Mouse (Mus musculus): ENCODE measurements at regions not wholly inside any gene's neighbourhood (a gene's known extent, or its start where the extent isn't known, plus 50 kb on each side); places are given as distances from the start of the nearest gene placed in this dataset.
A peak's percentile ranks its signal among the peaks of the same experiment; 100 is the strongest.

DNA sequence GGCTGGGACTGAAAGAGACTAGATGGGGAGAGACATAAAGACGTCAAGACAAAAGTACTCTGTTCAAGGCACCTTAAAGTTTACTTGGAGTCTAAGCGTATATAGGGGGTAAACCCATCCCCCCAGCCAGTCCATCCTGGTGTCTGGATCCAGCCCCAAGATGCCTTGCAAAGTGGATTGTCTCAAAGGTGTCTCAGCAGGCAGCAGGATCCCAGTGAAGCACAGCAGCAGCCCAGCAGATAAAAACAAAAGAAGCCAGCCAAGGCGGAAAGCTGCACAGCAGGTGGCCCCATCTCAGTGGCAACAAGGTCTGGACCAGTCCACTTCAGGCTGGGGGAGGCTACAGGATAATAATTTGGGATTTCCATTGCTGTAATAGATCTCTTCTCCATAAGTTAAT lies 72.0 kb upstream of the Col5a2 start:
- DNase-seq (ENCODE audit: low spot score): no peak

DNA sequence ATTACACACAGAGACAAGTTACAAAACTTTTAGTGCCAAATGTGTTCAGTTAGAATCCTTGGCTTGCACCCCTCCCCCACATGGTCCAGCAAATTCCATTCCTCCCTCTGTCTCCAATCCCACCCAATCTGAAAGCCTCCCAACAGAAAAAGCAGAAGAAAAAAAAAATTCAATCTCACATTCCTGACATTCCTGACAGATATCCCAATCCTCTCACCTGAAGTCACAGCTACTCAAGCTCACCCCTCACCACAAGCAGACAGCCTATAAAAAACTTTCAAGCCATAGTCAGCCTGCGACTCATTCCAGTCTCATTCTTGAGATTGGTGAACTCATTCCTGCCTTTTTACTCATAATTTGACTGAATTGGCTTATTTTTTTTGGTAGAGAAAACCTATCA lies 77.4 kb upstream of the Col5a2 start:
- DNase-seq (ENCODE audit: low spot score): no peak

DNA sequence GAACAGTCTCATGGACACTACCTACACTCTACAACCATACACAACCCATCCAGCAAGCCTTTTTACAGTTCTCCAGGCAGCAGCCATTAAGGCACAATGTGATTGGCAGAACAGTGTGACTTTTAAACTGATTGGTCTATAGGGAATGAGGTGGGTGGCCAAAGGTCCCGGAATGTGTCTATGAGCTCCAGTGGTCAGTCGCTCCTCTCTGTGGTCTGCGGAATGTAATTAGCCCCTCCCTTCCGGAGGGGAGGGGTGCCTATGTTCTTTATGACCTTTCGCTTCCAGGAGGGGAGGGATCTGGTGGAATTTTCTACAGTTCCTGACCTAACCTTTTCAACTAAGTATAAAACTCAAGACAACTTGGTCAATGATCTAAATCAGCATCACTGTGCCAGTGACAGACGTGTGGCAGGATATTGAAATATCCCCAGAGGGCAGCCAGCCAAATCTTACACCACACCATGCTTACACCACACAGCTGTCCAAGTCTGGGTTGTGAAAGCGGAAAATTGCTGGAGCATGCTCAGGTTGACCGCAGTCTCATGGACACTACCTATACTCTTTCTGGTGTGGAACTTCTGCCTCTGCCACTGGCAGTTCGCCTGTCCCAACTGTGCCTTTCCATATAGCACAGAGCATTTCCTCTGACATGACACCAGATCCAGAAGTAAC lies 84.4 kb upstream of the Col5a2 start:
- DNase-seq (ENCODE audit: low spot score): no peak

DNA sequence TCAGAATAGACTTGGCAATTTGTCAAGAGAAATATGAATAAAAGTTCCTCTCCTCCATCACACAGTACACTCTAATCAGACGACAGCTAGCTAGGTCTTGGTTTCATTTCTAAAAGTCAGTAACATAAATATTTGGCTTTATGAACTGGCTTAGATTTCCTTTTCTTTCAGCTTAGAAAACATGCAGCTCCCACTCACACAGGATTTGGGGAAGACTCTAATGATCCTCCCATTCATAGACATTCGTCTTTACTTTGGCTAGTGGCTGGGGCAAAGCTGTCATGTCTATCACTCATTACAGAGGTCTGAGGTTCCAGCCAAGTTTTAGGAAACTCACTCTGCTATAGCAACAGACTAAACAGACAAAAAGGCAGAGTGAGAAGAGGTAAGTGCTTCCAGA lies 94.2 kb upstream of the Col5a2 start:
- DNase-seq (ENCODE audit: low spot score): no peak

DNA sequence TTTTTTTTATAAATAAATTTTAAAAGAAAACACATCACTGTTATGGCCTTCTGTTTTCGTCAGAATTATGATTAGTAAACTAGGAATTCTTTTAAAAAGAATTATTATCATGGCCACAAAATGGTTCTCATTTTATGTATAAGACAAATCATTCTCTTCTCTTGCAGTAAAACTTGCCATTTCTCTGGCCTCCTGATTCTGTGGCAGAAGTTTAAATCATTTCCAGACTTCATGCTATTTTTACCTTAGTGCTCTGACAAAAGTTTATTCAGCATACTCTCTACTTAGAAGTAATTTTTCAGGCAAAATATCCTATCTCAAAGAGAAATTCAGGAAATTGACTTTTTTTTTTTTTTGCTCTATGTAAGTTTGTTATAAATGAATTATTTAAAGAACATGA lies 96.3 kb upstream of the Col5a2 start:
- DNase-seq (ENCODE audit: low spot score): no peak

DNA sequence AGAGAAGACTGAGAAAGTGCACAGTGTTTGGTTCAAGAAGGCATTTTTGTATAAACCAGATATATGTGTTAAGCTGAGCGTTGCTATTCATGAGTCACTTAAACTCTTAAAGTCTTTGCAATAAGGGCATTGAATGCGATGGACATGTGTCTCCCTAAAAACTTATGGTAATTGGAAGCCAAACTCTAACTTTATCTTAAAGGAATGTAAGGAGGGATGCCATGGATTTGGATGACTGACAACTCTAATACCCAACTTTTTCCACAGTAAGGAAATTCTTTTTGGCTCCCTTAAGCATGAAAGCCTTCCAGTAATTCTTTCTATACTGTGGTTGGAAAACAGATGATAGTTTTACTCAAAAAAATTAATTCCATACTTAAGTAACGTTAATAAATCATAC lies 96.9 kb upstream of the Col5a2 start:
- DNase-seq (ENCODE audit: low spot score): no peak

DNA sequence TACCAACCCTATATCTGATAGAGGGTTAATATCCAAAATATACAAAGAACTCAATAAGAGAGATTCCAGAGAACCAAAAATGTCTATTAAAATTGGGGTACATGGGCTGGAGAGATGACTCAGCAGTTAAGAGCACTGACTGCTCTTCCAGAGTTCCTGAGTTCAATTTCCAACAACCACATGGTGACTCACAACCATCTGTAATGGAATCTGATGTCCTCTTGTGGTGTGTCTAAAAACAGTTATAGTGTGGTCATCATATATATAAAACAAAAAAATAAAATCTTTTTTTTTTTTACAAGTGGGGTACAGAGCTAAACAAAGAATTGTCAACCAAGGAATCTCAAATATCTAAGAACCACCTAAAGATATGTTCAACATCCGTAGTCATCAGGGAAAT lies 102.5 kb upstream of the Col5a2 start:
- no peak for DNase-seq (ENCODE audit: low spot score)

DNA sequence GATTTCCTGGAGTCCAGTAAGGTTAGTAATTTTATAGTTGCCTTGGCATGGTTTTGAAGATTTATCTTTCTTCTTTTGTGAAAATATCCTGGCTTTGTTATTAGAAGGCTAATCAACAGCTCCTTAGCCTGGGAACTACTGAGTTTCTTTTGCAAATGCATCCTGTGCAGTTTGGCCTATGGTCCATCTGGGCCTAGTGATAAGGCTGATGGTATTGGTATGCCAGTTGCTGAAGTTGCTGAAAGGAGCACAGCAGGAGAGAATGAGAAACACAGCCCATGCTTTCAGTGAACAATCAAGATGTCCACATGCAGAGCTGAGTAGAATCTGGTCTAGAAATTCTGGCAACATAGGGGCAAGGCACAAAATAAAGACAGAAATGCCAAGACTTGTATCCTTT lies 105.2 kb upstream of the Col5a2 start:
- DNase-seq (ENCODE audit: low spot score): no peak

DNA sequence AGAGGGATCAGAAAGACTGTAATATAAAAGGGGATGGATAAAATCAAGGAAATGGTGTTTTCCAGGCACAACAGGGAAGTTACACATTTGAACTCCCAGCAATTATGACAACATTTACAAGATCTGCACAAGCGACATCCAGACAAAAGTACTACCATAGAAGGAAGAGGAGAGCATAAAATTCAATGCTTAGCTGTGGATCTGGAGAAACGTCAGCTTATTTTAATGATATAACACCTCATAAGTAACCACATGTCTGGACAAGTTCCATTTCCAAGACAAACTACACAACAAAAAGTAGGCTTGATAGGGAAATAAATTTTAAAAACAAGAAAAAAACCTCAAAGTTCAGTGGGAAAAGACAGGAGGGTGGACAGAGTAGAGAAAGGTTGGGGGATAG lies 115.9 kb upstream of the Col5a2 start:
- DNase-seq (ENCODE audit: low spot score): no peak

DNA sequence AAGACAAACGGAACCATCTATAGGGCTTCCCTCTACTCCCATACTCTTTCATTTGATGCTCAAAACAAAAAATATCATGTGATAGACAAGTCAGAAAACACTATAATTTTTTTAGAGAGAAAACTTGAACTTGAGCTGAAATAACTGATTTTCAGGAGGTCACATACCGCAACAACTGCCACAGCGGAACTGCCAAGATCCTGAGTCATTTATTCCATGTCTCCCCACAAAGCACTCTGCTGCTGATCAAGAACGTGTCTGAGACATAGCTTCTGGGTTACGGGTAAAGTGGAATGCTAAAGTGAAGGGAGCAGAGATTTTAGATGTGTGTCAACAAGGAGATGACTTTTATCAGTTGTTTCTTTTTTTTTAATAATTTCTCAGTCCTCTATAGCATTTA lies 122.8 kb upstream of the Col5a2 start:
- DNase-seq (ENCODE audit: low spot score): no peak

DNA sequence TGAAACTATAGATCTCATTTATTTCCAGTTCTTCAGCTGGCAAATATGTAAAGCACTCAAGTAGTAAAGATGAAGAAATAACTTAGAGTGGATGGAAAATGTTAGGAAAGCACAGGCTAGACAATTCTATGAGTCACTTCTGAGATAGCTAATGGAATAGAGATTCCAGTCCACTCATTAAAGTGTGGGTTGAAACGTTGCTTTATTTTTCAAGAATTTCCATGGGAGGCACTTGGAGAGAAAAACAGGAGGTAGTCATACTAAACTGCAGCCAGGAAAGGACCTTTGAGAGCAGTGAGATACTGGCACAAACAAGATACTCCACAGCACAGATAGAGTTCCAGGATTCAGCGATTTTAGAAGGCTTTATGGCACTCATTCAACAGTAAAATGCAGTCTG lies 123.7 kb upstream of the Col5a2 start:
- DNase-seq (ENCODE audit: low spot score): no peak

DNA sequence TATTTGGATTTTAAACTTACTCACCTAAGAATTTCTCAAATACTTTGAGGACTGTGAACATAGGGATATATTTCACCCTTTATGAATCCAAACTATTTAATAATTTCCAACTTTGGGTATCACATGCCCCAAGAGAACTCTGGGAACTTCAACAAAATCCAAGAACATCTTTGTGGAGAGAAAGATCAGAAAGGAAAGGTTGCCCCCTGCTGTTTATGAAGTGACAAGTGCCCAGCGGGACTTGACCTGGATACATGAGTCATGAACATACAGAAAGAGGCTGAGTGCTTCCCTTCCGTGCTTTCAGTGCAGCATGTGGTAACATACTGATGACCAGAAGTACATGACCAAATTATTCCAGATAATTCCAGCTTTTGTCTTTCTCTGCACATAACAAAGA lies 124.8 kb upstream of the Col5a2 start:
- DNase-seq (ENCODE audit: low spot score): peak; percentile 47

DNA sequence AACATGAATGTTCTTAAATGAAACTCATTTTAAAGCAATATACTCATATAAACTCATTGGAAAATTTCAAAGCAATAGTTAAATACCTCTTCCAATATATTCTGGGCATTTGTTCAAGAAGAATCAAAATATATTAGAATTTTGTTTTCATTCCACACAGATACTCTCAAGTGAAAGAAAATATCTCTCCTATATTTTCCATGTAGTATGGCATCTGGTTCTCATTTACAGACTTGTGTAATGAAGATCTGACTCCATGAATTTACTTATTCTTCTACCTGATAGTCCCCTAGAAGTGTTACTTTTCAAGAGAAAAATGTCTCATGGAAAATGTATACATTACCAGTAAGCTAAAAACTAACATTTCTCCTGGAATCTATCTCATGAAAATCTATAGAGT lies 144.2 kb upstream of the Col5a2 start:
- DNase-seq (ENCODE audit: low spot score): no peak

DNA sequence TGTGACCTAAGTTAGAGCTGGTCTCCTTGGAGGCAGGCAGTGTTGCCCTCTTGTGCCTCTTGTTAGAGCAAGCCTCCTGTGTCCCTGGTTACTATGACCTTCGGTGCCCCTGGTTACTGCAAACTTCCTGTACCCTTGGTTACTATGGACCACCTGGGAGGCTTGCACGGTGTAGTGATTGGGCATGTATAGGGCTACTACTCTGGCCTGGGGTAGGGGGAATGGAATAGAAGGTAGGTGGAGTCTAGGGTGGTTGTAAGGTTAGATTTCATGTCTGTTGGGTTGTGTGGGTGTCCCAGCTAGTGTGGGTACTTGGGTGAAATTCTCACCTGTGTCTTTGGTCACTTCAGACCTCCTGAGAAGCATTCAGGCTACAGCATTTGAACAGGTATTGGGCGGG lies 141.7 kb upstream of the Wdr75 start:
- DNase-seq (ENCODE audit: low spot score): no peak

DNA sequence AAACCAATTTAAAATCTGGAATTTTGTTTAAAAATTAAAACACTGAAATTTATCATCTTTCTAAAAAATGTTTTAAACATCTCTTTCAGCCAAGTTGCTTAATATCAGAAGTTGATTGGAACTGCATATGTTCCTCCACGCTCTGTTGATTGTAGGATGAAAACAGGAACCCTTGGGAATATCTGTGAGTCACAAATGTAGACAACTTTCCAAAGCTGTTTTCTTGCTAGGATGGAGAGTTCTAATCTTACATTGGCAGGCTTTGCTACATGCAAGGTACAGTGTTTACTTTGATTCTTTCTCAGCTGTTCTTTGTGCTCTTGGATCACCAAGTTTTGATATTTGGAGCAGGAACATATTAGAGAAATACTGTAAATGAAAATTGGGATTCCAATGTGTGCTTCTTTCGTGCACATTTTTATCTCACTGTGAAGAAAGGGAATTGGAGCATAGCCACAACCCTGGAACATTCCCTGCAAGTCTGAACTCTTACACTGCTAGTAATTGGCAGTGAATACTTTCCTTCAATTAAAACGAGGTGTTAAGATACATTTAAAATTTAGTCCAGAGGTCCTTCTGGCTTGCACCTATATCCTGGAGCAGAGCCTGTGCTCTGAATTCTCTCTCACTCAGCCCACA lies 131.0 kb upstream of the Wdr75 start:
- DNase-seq (ENCODE audit: low spot score): no peak

DNA sequence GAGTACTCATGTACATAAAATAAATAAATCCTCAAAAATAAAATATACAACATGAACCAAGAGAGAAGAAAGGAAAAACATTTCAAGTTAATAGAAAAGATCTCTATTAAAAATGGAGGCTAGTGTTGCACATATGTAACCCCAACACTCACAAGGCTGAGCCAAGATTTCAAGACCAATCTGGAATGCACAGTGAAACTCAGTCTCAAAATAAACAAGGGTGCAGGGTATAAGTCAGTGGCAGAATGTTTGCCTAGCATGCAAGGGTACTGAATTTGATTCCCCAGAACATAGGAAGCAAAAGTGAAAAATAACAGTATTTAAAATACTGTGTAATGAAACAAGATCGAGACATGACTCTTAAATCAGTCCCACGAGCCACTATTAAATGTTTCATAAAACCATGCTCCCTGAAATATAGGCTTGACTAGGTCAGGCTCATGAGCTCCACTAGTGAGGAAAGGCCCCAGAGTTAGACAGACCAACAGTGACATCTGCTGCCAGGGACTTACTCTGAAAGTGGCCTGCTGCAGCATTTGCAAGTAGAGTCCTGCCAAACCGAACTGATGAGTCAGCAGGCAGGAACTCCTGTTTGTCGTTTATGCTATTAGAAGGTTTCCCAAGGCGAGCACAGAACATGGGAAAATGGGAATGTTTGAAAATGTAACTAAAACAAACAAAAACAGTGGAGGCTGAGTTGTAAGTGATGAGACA lies 122.4 kb upstream of the Wdr75 start:
- DNase-seq (ENCODE audit: low spot score): peak; percentile 56

DNA sequence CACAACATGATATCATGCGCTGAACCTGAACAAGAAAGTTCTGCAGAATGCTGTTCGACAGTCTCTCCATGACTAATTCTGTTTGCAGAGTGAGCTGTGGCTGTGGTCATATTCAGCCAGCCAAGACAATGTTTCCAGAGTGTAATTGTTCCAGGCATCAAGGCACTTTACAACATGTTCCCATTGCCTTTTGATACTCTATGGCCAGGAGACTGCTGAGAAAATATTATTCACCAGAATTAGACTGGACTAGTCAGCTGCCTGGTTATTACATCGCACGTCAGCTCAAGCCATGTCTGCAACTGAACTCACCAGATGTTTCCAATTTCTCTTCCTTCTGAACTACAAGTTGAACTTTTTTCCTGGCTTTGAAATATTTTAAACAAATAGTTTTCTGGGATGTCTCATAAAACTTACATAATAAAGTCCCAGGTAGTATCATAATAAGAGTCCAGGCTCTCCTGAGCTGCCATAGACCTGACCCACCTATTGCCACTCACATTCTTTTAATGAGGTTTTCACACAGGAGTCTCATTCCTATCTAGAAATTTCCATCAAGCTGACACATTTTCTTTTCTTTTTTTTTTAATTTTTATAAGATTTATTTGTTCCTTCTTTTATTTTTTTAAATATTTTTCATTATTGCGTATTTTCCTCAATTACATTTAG lies 119.1 kb upstream of the Wdr75 start:
- DNase-seq (ENCODE audit: low spot score): no peak

DNA sequence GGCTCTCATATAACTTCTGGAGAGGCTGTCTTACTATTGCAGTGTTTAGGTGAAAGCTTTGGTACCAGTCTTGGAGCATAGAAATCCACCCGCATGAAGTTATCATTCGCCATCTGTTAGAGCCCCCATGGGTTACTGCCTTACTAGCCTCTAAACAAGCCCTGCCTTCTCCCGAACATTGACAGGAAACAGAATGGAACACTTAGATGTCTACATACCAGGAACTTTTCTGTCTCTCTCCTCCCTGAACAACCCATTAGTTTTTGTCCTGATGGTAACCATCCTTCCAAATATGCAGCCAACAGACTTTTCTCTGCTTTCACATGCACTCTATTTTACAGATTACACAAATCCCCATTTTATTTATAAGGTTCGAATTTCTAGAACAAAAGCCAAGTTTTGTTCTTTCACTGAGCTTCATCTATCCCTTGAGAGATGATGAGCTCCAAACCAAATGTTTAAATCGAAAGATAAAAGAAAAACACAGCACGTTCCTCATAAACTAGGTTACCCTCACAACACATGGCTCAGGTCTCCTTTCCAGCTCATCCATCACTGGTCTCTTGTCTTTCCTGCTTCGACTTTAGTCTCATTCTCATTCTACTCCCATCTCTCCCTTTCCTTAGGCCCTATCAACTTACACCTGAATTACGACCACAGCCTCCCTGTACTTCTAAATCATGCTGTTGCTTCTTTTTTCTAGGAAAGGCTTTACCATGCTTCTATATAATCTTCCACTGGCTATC lies 114.8 kb upstream of the Wdr75 start:
- no peak for DNase-seq (ENCODE audit: low spot score)

DNA sequence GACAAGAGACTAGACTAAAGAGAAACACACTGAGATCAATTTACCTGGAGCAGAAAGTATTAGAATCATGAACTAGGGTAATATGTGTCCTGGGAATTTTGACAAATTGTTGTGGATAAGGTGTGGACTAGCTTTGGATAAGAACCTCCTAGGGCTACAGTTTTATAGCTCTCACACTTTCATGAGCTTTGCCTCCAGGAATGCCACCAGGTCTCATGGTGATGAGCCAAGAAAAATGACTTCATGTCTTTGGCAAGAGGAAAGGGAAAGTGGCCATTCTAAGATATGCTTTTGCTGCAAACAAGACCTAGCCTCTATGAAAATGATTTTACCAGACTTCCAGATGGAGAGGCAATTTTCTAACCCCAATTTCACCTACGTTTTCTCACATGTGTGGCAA lies 94.1 kb upstream of the Wdr75 start:
- no peak for DNase-seq (ENCODE audit: low spot score)

DNA sequence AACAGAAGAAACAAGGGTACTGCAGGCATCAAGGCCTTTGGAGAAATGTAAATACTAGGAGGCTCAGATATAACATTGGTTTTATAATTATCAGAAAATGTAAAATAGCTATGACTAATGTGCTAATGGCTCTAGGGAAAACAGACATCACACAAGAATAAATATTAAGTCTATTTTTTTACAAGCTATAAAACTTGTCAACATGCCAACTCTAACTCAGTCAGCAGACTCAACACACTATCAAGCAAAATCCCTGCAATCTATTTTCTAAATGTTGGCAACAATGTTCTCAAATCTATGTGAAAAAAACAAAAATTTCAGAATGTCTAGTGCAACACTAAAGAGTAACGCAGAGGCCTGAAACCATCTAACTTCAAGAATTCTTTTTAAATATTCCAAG lies 93.5 kb upstream of the Wdr75 start:
- DNase-seq (ENCODE audit: low spot score): no peak

DNA sequence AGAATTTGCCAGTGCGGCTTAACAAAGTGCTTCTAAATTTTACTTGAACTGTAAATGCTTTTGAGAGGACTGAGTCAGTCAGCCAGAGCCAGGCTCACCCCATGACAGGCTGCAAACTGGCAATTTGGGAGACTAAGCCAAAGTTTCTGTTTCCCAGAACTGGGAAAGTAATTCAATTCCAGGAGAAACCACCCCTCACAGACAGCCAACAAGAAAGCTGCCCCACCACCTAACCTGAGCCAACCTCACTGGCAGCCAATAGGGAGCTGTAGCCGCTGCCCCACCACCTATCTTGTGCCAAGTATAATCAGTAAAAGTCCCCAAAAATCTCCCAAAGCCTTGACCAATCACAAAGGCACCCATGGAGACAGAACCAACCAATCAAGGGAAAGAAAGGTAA lies 71.6 kb upstream of the Wdr75 start:
- no peak for DNase-seq (ENCODE audit: low spot score)

DNA sequence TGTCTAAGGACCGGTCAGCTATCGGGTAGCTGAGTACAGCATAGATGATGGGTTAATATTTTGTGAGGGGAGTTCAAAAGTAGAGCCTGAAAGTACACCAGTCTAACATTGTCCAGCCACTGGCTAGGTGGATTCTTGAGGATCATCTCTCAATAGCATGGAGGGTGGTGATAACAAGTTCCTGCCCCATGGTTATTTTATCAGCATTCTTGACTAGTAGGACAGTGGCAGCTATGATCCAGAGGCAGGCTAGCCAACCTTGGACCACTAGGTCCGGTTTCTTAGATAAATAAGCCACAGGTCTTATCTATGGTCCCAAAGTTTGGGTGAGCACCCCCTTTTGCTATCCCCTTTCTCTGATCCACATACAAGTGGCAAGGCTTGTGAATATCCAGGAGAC lies 62.0 kb upstream of the Wdr75 start:
- no peak for DNase-seq (ENCODE audit: low spot score)
